Mouse (Mus musculus): ENCODE results near the gene Nup188. TPM values are rescaled to one million over a fixed set of nuclear protein-coding genes. Genes with fewer than 3 reads are reported as not detected.

Gene Nup188
- 8.5 and 9.9 TPM in 2 replicates for polyA plus RNA-seq (2015; fragmentation: Nextera tagmentation; extraction: Ambion mirVana)

DNA sequence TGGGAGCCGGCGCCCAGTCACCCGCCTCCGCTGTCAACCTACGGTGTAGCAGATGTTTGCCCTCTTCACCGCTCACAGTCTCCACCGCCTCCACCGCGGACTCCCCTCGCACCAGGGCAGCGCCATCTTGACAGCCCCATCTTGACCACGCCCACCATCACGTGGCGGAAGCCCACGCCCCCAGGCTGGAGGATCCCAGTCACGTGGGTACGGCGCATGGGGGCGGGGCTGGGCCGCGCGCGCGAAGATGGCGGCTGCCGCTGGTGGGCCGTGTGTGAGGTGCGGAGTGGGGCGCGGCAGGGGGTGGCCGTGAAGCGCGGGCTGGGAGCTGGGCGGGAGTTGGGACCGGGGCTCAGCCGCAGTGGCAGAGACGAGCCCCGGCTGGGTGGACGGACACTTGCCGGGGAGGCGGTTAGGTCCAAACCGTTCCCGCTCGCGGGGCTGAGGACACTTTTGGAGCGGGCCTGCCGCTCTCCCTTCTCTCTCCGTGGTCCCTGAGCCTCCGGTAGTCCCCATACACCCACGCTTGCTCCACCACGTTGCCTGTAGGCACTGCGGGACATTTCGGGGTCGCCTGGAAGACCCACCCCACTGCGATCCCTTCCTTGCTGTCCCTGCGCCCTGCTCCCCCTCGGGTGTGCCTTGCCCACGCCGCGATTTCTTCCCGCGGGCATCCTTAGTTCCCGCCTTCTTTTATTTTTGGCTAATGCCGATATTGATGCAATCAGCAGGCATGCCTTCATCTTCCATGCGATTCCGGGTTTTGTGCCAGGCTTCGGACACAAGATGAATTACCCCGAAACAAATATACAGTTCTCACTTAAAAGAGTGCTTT, at the start of gene Nup188, which contains the start of gene Dolk:
Gene Nup188, plus strand, starts transcription at position 206 of the 835 bp plus-strand sequence.
Gene Dolk, minus strand, starts transcription at position 143 of the 835 bp plus-strand sequence.
- under 1% methylated on average over 66 of the region's 68 CpGs for WGBS
- H3K4me3 ChIP-seq (ENCODE audit: low read depth, low read length) = peak within 1 kb of the TSS; percentile 85
- peak within 1 kb of the TSS; percentile 83 for H3K27ac ChIP-seq (replicated peaks)
- H3K36me3 ChIP-seq (ENCODE audit: control insufficient read depth, insufficient read depth, low read length) = no peaks in the 10 kb centered on the region
- peak; percentile 97 for DNase-seq (ENCODE audit: low spot score)
- H3K9ac ChIP-seq (ENCODE audit: low read length) = peak within 1 kb of the TSS; percentile 87
- H3K27me3 ChIP-seq (ENCODE audit: control insufficient read depth, insufficient read depth, low read length) = no peaks in the 10 kb centered on the region
- no peak for TF ChIP-seq CTCF (IDR thresholded peaks at IDR 0.05; ENCODE audit: low read depth)
- TF ChIP-seq EP300 (optimal IDR thresholded peaks at IDR 0.05) = no peak
- H3K4me1 ChIP-seq (replicated peaks; ENCODE audit: control insufficient read depth, insufficient read depth) = peaks cover 5% of the 10 kb centered on the region; the same call in 1 of the 2 replicates
- peak within 1 kb of the TSS; percentile 89 for H3K4me2 ChIP-seq (replicated peaks; ENCODE audit: low read depth)
- ATAC-seq (ENCODE audit: low FRiP score, low TSS enrichment) = peak; percentile 93
- H3K9me3 ChIP-seq (ENCODE audit: control insufficient read depth, low read length) = no peaks in the 10 kb centered on the region

- Histone ChIP-seq H3K9ac (ENCODE audit: low read length) (peak overlapping the region; percentile 65), H3K27me3 (ENCODE audit: control insufficient read depth, insufficient read depth, low read length) (no peaks in the 10 kb centered on the region), H3K4me3 (ENCODE audit: low read depth, low read length) (peak overlapping the region; percentile 66), H3K4me2 (replicated peaks; ENCODE audit: low read depth) (peak overlapping the region; percentile 68), H3K36me3 (ENCODE audit: control insufficient read depth, insufficient read depth, low read length) (peaks cover 8% of the 10 kb centered on the region; the same call in 1 of the 2 replicates), H3K9me3 (ENCODE audit: control insufficient read depth, low read length) (no peaks in the 10 kb centered on the region), H3K27ac (replicated peaks) (peak overlapping the region; percentile 90), H3K4me1 (replicated peaks; ENCODE audit: control insufficient read depth, insufficient read depth) (peaks cover 6% of the 10 kb centered on the region)
- 3% methylated on average over 18 of the region's 18 CpGs for WGBS
- TF ChIP-seq EP300 (optimal IDR thresholded peaks at IDR 0.05) (no peak), CTCF (IDR thresholded peaks at IDR 0.05; ENCODE audit: low read depth) (no peak)
- DNase-seq (ENCODE audit: low spot score) (no peak), ATAC-seq (ENCODE audit: low FRiP score, low TSS enrichment) (no peak)
Measured at GRCm38 (mm10) chr2:30236426-30237198, 49.6 kb upstream of the Nup188 start.

DNA sequence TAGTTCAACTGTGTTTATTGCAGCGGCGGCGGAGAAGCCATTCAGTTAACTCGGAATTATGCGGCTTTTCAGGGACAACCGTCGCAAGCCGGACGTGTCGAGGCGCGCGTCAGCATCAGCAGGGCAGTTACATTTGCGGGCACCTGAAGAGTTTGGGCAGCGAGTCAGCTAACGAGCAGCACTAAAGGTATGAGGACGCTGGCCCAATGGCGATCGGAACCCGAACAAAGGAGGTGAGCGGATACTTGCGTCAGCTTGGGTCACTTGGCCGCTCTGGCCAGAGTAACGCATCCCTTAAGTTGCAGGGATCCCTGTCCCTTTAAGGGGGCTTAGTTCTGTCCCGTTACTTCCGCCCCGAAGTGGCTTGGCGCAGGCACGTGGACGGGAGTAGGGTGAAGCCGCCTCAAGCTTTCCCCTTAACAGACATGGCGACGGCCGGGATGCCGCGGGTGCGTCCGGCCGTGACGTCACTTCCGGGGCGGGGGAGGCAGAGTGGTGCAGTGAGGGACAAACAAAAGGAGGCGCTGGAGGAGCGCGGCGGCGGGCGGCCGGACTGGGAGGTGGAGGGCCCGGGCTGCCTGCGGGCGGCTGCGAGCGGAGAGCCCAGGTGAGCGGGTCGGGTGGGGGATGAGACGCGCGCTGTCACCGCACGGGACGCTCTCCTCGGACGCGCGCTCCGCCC, 48.9 kb upstream of the Nup188 start, which contains the start of gene Lrrc8a:
Gene Lrrc8a, plus strand, starts transcription at position 517 of the 682 bp plus-strand sequence.
- H3K9me3 ChIP-seq (ENCODE audit: control insufficient read depth, low read length) = no peaks in the 10 kb centered on the region

GRCm38 (mm10) chr2:30237881-30238280, 48.3 kb upstream of the Nup188 start:
- Histone ChIP-seq H3K36me3 (ENCODE audit: control insufficient read depth, insufficient read depth, low read length) (peaks cover 10% of the 10 kb centered on the region; the same call in 1 of the 2 replicates), H3K9me3 (ENCODE audit: control insufficient read depth, low read length) (no peaks in the 10 kb centered on the region), H3K27ac (replicated peaks) (peak overlapping the region; percentile 90), H3K4me3 (ENCODE audit: low read depth, low read length) (peak overlapping the region; percentile 66), H3K27me3 (ENCODE audit: control insufficient read depth, insufficient read depth, low read length) (no peaks in the 10 kb centered on the region), H3K9ac (ENCODE audit: low read length) (peak overlapping the region; percentile 69), H3K4me1 (replicated peaks; ENCODE audit: control insufficient read depth, insufficient read depth) (peaks cover 6% of the 10 kb centered on the region), H3K4me2 (replicated peaks; ENCODE audit: low read depth) (peak overlapping the region; percentile 68)
- TF ChIP-seq EP300 (optimal IDR thresholded peaks at IDR 0.05) (no peak), CTCF (IDR thresholded peaks at IDR 0.05; ENCODE audit: low read depth) (no peak)
- ATAC-seq (ENCODE audit: low FRiP score, low TSS enrichment) (peak; percentile 85), DNase-seq (ENCODE audit: low spot score) (no peak)
- WGBS = under 1% methylated on average over 25 of the region's 42 CpGs

More for the DNA sequence above, 48.9 kb upstream of the Nup188 start, which contains the start of gene Lrrc8a:
- Histone ChIP-seq H3K4me2 (replicated peaks; ENCODE audit: low read depth) (peak within 1 kb of the TSS; percentile 68), H3K9ac (ENCODE audit: low read length) (peak within 1 kb of the TSS; percentile 69), H3K27me3 (ENCODE audit: control insufficient read depth, insufficient read depth, low read length) (no peaks in the 10 kb centered on the region), H3K36me3 (ENCODE audit: control insufficient read depth, insufficient read depth, low read length) (peaks cover 10% of the 10 kb centered on the region; the same call in 1 of the 2 replicates), H3K4me3 (ENCODE audit: low read depth, low read length) (peak within 1 kb of the TSS; percentile 66), H3K27ac (replicated peaks) (peak within 1 kb of the TSS; percentile 90), H3K4me1 (replicated peaks; ENCODE audit: control insufficient read depth, insufficient read depth) (peaks cover 6% of the 10 kb centered on the region)
- under 1% methylated on average over 46 of the region's 67 CpGs for WGBS
- peak; percentile 97 for ATAC-seq (ENCODE audit: low FRiP score, low TSS enrichment)
- peak; percentile 100 for DNase-seq (ENCODE audit: low spot score)
- peak; percentile 68 for TF ChIP-seq CTCF (IDR thresholded peaks at IDR 0.05; ENCODE audit: low read depth)
- TF ChIP-seq EP300 (optimal IDR thresholded peaks at IDR 0.05) = peak; percentile 59

GRCm38 (mm10) chr2:30238906-30239465, 47.2 kb upstream of the Nup188 start:
- H3K4me1 ChIP-seq (replicated peaks; ENCODE audit: control insufficient read depth, insufficient read depth) = peaks cover 8% of the 10 kb centered on the region
- H3K27ac ChIP-seq (replicated peaks) = no peak overlapping the region
- no peak for ATAC-seq (ENCODE audit: low FRiP score, low TSS enrichment)

More at GRCm38 (mm10) chr2:30238906-30239465, 47.2 kb upstream of the Nup188 start:
- Histone ChIP-seq H3K4me2 (replicated peaks; ENCODE audit: low read depth) (peak overlapping the region; percentile 68), H3K27me3 (ENCODE audit: control insufficient read depth, insufficient read depth, low read length) (no peaks in the 10 kb centered on the region), H3K9ac (ENCODE audit: low read length) (peak overlapping the region; percentile 69), H3K9me3 (ENCODE audit: control insufficient read depth, low read length) (no peaks in the 10 kb centered on the region), H3K4me3 (ENCODE audit: low read depth, low read length) (peak overlapping the region; percentile 66), H3K36me3 (ENCODE audit: control insufficient read depth, insufficient read depth, low read length) (peaks cover 12% of the 10 kb centered on the region; the same call in 1 of the 2 replicates)
- DNase-seq (ENCODE audit: low spot score) = no peak
- 55% methylated on average over 3 of the region's 3 CpGs for WGBS
- TF ChIP-seq CTCF (IDR thresholded peaks at IDR 0.05; ENCODE audit: low read depth) = no peak
- TF ChIP-seq EP300 (optimal IDR thresholded peaks at IDR 0.05) = no peak

All from stomach, postnatal 0 days (tissue).